Mouse (Mus musculus) cortical plate, adult 2 months (tissue): ENCODE measurements at regions not wholly inside any gene's neighbourhood (a gene's known extent, or its start where the extent isn't known, plus 50 kb on each side); places are given as distances from the start of the nearest gene placed in this dataset.

Source experiments
- CTCF ChIP-seq: fragments of 200-500 bp; IDR thresholded peaks from 2 replicates; pipeline ENCODE4 v1.5.1; 2011; ENCODE audit warnings: mild to moderate bottlenecking, control low read depth, low read length; ENCODE audit not compliant: insufficient read depth; ENCODE audit errors: extremely low read depth
- POLR2A ChIP-seq: fragments of 200-500 bp; IDR thresholded peaks from 2 replicates; pipeline ENCODE4 v1.6.1; 2011; ENCODE audit warnings: mild to moderate bottlenecking, low read length, control low read depth; ENCODE audit not compliant: insufficient read depth; ENCODE audit errors: extremely low read depth

- TF ChIP-seq CTCF (no peak), POLR2A (no peak)
Measured at GRCm38 (mm10) chr3:110349446-110349845, 98.6 kb upstream of the Prmt6 start.
